Mouse (Mus musculus) layer of hippocampus, adult 9-11 months (tissue): ENCODE measurements around the gene Ahsa1.
"Not testable (repeated sequence)": the region's sequence is repeated elsewhere in the genome, so short reads cannot be mapped to it uniquely, and the experiment has no call there.

Experiments used
- DNase-seq: peaks from one replicate; pipeline ENCODE4 v3.0.0; 2022

Gene Ahsa1

GRCm38 (mm10) chr12:87266108-87266826 is at the start of gene Ahsa1, which contains the start of gene Vipas39:
Ahsa1 (plus strand) TSS chr12:87266479.
Vipas39 (minus strand) TSS chr12:87266256.
- peak; percentile 96 for DNase-seq

GRCm38 (mm10) chr12:87217596-87217995 is 48.7 kb upstream of the Ahsa1 start:
- no peak for DNase-seq

DNA sequence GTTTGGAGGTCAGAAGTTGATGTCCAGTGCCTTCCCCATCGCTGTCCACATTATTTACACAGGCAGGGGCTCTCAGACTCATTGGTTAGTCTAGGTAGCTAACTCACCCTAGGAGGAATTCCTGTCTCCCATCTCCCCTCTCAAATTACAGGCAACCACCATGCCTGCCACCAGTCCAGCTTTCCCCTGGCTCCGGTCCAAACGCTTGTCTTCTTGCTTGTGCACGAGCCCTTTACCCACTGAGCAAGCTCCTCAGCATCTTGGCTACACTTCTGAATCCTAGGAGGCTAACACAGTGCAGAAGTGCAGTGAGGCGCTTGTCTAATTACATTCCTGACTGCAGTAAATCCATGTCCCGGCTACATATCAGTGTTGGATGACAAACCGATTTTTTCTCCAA is 46.9 kb upstream of the Ahsa1 start:
- no peak for DNase-seq

DNA sequence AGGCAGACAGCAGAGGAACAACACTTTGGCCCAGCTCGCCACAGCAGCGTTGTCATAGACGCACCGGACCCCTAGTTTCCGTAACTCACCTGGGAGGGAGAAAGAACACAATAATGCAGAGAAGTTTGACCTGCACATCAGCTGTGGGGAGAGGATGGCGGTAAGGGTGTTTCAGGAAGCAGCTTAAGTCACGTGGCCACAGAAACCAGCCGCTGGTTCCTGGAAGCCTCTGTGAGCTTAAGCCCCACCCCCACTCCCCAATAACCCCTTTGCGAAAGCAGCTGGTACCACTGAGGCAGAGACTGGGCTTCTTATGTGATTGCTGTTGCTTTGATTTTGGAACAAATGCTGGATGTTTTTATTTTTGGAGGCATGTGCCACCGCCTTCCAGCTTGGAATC is 41.3 kb upstream of the Ahsa1 start:
- DNase-seq = no peak

DNA sequence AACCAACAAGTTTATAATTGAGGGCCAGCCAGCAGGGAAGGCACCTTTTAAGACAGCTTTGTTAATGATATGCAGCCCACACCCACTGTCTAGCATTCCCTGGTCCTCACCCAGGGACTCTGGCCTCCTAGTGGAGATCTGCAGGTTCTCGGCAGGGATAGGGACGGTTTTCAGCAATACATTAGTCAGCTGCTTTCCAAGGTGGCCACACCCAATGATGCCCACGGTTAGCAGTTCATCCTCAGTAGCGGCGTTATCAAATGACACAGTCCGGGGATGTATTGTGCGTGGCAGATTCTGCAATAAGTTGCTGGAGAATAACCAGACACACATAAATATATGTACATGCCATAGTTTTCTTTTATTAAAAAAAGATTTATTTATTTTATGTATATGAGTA is 39.5 kb upstream of the Ahsa1 start:
- no peak for DNase-seq

GRCm38 (mm10) chr12:87229633-87230032 is 36.6 kb upstream of the Ahsa1 start:
- DNase-seq = no peak

- DNase-seq = no peak
Observed at GRCm38 (mm10) chr12:87230379-87230895, 35.8 kb upstream of the Ahsa1 start.

GRCm38 (mm10) chr12:87236882-87237483 is 29.3 kb upstream of the Ahsa1 start:
- no peak for DNase-seq

GRCm38 (mm10) chr12:87238632-87239031 is 27.6 kb upstream of the Ahsa1 start, which contains the start of gene Noxred1:
Noxred1 (minus strand) TSS chr12:87238732.
- DNase-seq = no peak

DNA sequence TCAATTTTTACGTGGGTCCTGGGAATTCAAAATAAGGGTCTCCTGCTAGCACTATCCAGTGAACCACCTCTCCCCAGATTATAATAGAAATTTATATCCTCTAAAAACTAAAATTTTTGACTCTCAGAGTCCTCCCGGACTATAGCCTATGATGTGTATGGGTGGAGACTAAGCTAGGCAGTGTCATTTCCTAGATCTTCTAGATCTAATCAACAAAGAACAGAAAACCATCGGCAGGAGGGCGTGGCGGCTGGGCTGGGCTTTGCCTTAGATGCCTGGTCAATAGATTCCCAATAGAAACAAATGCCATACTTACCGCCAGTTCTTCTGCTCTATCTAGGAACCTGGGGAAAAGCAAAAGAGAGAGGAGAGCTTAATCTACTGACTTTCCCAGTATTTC is 16.1 kb upstream of the Ahsa1 start:
- no peak for DNase-seq

- no peak for DNase-seq
Observed at GRCm38 (mm10) chr12:87253878-87254277, 12.4 kb upstream of the Ahsa1 start.

DNA sequence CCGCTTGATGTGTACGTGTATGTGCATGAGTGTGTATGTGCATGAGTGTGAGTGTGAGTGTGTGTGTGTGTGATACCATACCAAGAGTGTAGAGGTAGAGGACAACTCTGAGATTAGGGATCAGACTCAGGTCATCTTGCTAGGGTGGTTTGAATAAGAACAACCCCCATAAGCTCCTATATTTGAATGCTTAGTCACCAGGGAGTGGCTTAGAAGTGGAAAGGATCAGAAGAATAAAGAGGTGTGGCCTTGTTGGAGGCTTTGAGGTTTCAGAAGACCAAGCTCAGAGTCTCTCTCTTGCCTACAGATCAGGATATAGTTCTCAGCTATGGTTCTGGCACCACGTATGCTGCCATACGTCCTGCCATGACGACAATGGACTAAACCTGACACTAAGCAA is 9.7 kb upstream of the Ahsa1 start:
- DNase-seq = no peak

- no peak for DNase-seq
Observed at GRCm38 (mm10) chr12:87260562-87260961, 5.7 kb upstream of the Ahsa1 start.

DNA sequence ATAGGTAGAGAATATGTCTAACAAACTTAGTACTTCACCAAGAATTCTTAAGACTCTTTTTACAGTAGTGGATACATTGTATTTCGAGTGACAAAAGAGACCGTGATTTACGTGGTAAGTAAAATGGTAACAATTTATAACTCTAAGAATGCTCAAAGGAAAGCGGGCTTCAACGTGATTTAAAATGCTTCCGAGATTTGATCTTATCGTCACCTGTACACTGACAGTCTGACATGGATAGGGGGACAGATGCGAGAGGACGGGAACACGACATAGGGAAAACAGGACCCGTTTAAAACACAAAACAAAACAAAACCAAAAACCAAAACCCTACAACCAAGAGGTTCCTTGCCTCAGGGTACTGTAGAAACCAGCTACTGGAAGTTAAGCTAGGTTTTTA is 835 bp upstream of the Ahsa1 start:
- no peak for DNase-seq

DNA sequence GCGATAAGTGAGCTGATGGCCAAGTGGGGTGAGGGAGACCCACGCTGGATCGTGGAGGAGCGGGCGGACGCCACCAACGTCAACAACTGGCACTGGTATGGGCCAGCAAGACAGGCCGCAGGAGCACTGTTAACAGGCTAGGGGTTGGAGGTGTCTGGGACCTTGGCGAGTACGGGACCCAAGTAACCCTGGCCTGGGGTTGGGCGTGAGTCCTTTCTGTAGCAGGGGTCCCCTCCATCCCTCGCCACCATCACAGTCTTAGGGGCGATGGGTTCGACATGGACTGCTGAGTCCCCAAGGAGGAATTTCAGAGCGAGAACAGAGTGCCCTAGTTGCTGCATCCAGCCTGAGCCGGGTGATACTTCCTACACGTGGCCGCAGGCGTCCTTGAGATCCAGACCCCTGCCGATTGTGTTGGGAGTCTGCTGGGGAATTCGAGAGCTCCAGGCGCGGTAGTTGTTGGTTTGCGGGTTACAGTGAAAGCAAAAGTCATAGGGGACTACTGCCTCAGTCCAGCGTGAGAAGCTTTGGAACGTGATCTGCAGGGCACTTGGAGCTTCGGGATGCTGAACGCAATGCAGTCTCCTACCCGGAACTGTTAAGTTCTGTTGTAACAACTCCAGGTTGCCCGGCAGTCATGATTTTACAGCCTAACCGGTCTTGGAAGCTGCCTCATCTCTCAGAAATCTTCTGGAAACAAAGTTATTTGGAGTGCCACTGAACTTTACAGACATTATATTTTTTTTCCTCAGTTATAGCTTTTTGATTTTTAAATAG is 736 bp downstream of the Ahsa1 start:
- no peak for DNase-seq

DNA sequence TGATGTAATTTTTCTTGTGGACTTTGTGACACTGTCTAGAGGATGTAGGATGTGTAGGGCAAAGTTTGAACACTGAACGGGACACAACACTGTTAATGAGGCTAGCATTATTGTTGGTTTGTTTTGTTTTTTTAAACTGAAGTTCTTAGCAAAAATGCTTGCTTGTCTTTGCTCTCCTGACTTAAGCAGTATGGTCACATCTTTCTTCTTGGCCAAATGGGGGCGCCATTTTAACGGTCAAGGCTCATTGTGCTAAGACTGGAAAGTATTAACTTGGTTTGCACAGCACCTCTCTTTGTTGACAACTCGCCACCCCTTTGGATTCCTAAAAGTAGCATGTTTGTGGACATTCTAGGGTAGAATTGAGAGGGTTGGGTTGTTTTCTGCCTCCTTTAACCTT is 1.4 kb downstream of the Ahsa1 start:
- no peak for DNase-seq

GRCm38 (mm10) chr12:87274853-87275831 is 8.9 kb downstream of the Ahsa1 start:
- DNase-seq = no peak

- not testable (repeated sequence) for DNase-seq
Observed at GRCm38 (mm10) chr12:87277251-87277650, 11.0 kb downstream of the Ahsa1 start.

DNA sequence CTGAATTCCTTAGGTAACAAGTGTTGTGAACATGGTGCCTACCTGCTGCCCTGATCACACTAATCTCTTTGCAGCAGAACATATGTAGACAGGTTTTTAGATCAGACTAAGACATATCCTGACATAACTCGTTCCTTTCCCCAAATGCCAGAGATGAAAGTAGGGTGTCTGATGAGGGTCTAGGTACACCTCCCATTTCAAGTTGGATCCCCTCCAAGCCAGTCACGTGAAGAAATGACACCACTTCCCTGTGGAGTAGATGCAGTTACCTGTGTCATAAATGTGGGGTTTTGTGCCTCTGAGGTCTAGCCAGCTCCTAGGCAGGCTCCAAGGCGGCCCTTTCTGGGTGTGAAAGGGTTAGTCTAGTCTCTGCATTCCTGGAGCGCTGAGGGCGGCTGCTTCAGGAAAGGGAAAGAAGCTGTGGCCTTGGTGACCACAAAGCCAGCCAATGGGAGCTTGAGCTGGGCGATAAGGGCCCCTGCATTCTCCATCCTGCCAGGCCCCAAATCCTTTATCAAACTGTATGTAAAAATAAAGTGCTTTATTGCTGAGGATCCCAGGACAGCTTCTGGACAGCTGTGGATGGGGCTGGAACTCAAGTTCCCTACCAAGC is 11.9 kb downstream of the Ahsa1 start:
- DNase-seq = no peak

GRCm38 (mm10) chr12:87279350-87279749 is 13.1 kb downstream of the Ahsa1 start:
- no peak for DNase-seq

- no peak for DNase-seq
Observed at GRCm38 (mm10) chr12:87279879-87280278, 13.6 kb downstream of the Ahsa1 start.

GRCm38 (mm10) chr12:87281766-87282165 is 15.5 kb downstream of the Ahsa1 start:
- DNase-seq = no peak
